In the genomic region with DNA sequence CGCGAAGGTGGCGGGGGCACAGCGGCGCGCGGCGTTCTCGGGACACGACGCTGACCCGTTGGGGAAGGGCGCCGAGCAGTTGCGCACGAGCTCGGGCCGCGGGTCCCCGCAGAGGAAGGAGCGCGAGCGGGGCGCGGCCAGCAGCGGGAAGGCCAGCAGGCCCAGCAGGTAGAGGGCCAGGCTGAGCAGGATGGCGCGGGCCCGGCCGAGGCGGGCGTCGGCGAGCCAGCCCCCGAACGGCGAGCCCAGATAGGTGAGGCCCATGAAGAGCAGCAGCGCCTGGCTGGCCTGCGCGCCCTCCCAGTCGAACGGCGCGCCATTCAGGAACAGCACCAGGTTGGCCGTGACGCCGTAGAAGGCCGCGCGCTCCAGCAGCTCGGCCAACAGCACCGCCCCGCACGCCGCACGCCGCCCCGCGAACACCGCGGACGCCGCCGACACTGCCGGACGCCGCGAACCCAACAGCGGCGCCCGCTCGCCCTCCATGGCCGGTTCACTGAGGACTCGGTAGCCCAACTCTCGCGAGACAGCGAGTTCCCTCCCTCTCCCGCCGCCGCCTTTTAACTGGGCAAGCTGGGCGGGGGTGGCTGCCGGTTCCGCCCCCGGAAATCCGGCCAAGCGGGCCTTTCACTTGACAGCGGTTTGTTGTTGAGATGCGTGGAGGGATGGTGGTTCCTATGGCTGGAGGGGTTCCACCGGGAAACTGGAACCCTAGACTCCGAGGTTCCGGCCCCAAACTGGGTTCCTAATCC, we compare ENCODE assay signal across 8 mouse cellular contexts. TPM values are rescaled to one million over a fixed set of nuclear protein-coding genes. Genes with fewer than 3 reads are reported as not detected.
DNase-seq lines count a peak whose midpoint lies in the region; ATAC-seq and TF ChIP-seq lines count a peak whose summit lies in the region.

No protein-coding gene starts in this region.

- H3K9me3 ChIP-seq in megakaryocyte, embryonic 14.5 days: no peaks in the 10 kb centered on the region

- H3K27ac ChIP-seq in cortical plate, adult 2 months (ENCODE audit: insufficient read depth, low read length): peak overlapping the region; percentile 98

- H3K36me3 ChIP-seq in megakaryocyte, embryonic 14.5 days (replicated peaks; ENCODE audit: low read length): peaks cover 8% of the 10 kb centered on the region

- H3K27me3 ChIP-seq in megakaryocyte, embryonic 14.5 days (replicated peaks): no peaks in the 10 kb centered on the region

- H3K4me1 ChIP-seq in cortical plate, adult 2 months (ENCODE audit: control insufficient read depth, insufficient read depth, low read length): peaks cover 14% of the 10 kb centered on the region
- peaks cover 48% of the 10 kb centered on the region for H3K4me1 ChIP-seq in megakaryocyte, embryonic 14.5 days

- TF ChIP-seq POLR2A in cortical plate, adult 2 months (IDR thresholded peaks at IDR 0.05; ENCODE audit: extremely low read depth, insufficient read depth, low read length): peak; percentile 84

- peak overlapping the region; percentile 76 for H3K4me3 ChIP-seq in cortical plate, adult 2 months (ENCODE audit: insufficient read depth, low read length)
- peak overlapping the region; percentile 98 for H3K4me3 ChIP-seq in megakaryocyte, embryonic 14.5 days (replicated peaks)

- peak; percentile 97 for DNase-seq in gastrocnemius, adult 8-10 months (ENCODE audit: low spot score in 2 of 2)
- peak; percentile 72 for DNase-seq in hindlimb bud, embryonic 11.5 days (ENCODE audit: extremely low spot score, low read depth, low spot score)
- DNase-seq in left cerebral cortex, adult 8-10 months (ENCODE audit: low spot score in 2 of 2): peak; percentile 94 to 98
- DNase-seq in right cerebral cortex, postnatal 10 days (ENCODE audit: low spot score in 2 of 2): peak; percentile 99
- DNase-seq in urinary bladder, postnatal 25 days (ENCODE audit: low spot score): peak; percentile 97

- ATAC-seq in activated CD4-positive, CD25-positive, alpha-beta regulatory T cell, adult 4 months: peak; percentile 95

- no peak for TF ChIP-seq CTCF in cortical plate, adult 2 months (IDR thresholded peaks at IDR 0.05; ENCODE audit: extremely low read depth, insufficient read depth, low read length)

RNA-seq across cellular contexts. Expression of a gene that starts 15.0 kb away (rescaled TPM):
- not detected for polyA plus RNA-seq in activated CD4-positive, CD25-positive, alpha-beta regulatory T cell, adult 4 months (2017; shearing (Covaris generic))
- 20.5 and 20.9 TPM in 2 replicates for polyA plus RNA-seq in cortical plate, adult 2 months (2012; rRNA removed)
- not detected for total RNA-seq in gastrocnemius, adult 8-10 months (2022)
- total RNA-seq in left cerebral cortex, adult 8-10 months (2022): 10 to 100 TPM; 23.9 to 29.0 (median 25.7) TPM
- polyA plus RNA-seq in megakaryocyte, embryonic 14.5 days (2012; ENCODE audit: insufficient read depth, low replicate concordance): 0.17 TPM in 1 of 2 replicates, not detected in the other

RNA-seq across cellular contexts. Expression of a gene that starts 15.6 kb away (rescaled TPM):
- polyA plus RNA-seq in activated CD4-positive, CD25-positive, alpha-beta regulatory T cell, adult 4 months (2017; shearing (Covaris generic)): 1 to 10 TPM; 3.2 to 4.1 TPM
- polyA plus RNA-seq in cortical plate, adult 2 months (2012; rRNA removed): 21.3 and 32.0 TPM in 2 replicates
- 10 to 100 TPM; 11.3 to 25.6 (median 18.4) TPM for total RNA-seq in gastrocnemius, adult 8-10 months (2022)
- 10 to 100 TPM; 24.3 to 28.9 (median 26.8) TPM for total RNA-seq in left cerebral cortex, adult 8-10 months (2022)
- polyA plus RNA-seq in megakaryocyte, embryonic 14.5 days (2012; ENCODE audit: insufficient read depth, low replicate concordance): 7.9 and 11.9 TPM in 2 replicates

Comparison
In these comparisons a context has a peak if more than half of its experiments do, and no peak if none do; other contexts are left out.
1. Peak in every context shown above with its lines: DNase-seq, ATAC-seq, H3K4me3 ChIP-seq and H3K27ac ChIP-seq.
2. RNA of a gene that starts 15.0 kb away (polyA plus RNA-seq): 20.5 to 20.9 TPM in cortical plate, adult 2 months; 0.17 TPM in megakaryocyte, embryonic 14.5 days and not detected in activated CD4-positive, CD25-positive, alpha-beta regulatory T cell, adult 4 months; every median in the first group is over 10 times any median in the second.